Mouse (Mus musculus) embryonic facial prominence, embryonic 11.5 days (tissue): ENCODE measurements around the gene Ror2. TPM values are rescaled to one million over a fixed set of nuclear protein-coding genes. Genes with fewer than 3 reads are reported as not detected.
"Not testable (repeated sequence)": the region's sequence is repeated elsewhere in the genome, so short reads cannot be mapped to it uniquely, and the experiment has no call there.

ENCODE experiments used
- ATAC-seq: fragments of 200-750 bp; cut with Nextera tagmentation; replicated peaks from 2 replicates; pipeline ENCODE4 v1.8.0; 2017; ENCODE audit warnings: low read depth; ENCODE audit not compliant: insufficient number of reproducible peaks, low FRiP score, low TSS enrichment
- DNase-seq: peaks from one replicate; pipeline ENCODE4 v3.0.0-alpha.2; 2015; ENCODE audit warnings: low spot score
- H3K27ac ChIP-seq: fragments of 300-500 bp; sonication (generic); replicated peaks from 2 replicates; pipeline ENCODE4 v1.5.1; 2014; ENCODE audit warnings: mild to moderate bottlenecking, low read depth, low read length, control low read depth
- H3K27me3 ChIP-seq: fragments of 300-500 bp; sonication (generic); 2 replicates; pipeline ENCODE4 v1.6.1; 2014; ENCODE audit warnings: mild to moderate bottlenecking, low read length, moderate library complexity, mixed read lengths; ENCODE audit not compliant: control insufficient read depth, insufficient read depth
- H3K36me3 ChIP-seq: fragments of 300-500 bp; sonication (generic); replicated peaks from 2 replicates; pipeline ENCODE4 v1.6.1; 2014; ENCODE audit warnings: low read depth, mild to moderate bottlenecking, low read length, moderate library complexity, mixed read lengths; ENCODE audit not compliant: control insufficient read depth, insufficient read depth
- H3K4me1 ChIP-seq: fragments of 300-500 bp; sonication (generic); 2 replicates; pipeline ENCODE4 v1.6.1; 2014; ENCODE audit warnings: low read length, mixed read lengths; ENCODE audit not compliant: control insufficient read depth, insufficient read depth
- H3K4me2 ChIP-seq: fragments of 300-500 bp; sonication (generic); 2 replicates; pipeline ENCODE4 v1.6.1; 2014; ENCODE audit warnings: low read depth, mild to moderate bottlenecking, control low read depth, low read length, moderate library complexity
- H3K4me3 ChIP-seq: fragments of 300-500 bp; sonication (generic); 2 replicates; pipeline ENCODE4 v1.5.1; 2014; ENCODE audit warnings: low read depth, low read length, control low read depth
- H3K9ac ChIP-seq: fragments of 300-500 bp; sonication (generic); replicated peaks from 2 replicates; pipeline ENCODE4 v1.6.1; 2014; ENCODE audit warnings: mild to moderate bottlenecking, control low read depth, low read length
- H3K9me3 ChIP-seq: fragments of 300-500 bp; sonication (generic); replicated peaks from 2 replicates; pipeline ENCODE4 v1.6.1; 2016; ENCODE audit warnings: mild to moderate bottlenecking, low read length, inconsistent platforms, mixed read lengths; ENCODE audit not compliant: control insufficient read depth
- WGBS: fragments of 180-500 bp; shearing (Covaris S2); extraction: QIAGEN DNeasy Blood & Tissue Kit; methylation state at CpG from one replicate; pipeline ENCODE4 v1.1.7; 2014; 5-methylcytosine and 5-hydroxymethylcytosine counted together
- polyA plus RNA-seq: library from polyadenylated mRNA; unstranded; fragments of >200 nt; fragmentation: Nextera tagmentation; extraction: Ambion mirVana; gene quantifications from 2 replicates; pipeline ENCODE4 v1.2.1, GENCODE M21; 2014

The Ror2 gene
- 10.2 and 11.8 TPM in 2 replicates for polyA plus RNA-seq

DNA sequence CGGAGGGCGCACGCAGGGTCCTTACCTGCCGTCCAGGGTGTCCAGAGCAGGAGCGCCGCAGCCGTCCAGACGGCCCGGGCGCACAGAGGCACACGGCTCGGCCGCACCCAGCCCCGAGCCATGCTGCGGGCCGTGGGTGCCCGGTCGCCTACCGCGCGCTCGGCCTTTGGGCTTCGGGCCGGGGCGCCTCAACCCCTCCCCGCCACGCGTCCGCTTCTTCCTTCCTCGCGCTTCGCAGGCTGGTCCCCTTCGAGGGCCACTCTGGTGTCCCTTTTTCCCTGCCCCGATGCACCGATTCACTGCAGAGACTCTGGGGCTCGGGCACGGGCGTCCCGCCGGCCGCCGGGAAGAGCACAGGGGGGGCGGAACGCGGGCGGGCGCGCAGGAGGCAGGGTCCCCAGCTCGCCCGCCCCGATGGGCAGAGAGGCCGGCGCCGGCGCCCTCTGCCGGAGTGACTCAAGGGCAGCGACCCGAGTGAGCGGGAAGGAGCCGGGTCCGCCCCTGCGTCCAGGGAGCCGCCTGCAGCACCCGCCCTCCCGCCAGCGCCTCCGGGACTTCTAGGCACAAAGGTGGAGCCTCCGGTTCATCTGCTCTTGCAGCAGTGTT is at the start of gene Ror2:
Ror2 (minus strand) TSS at position 369 of the 606 bp plus-strand sequence.
- ATAC-seq (peak; percentile 80), DNase-seq (peak; percentile 93)
- WGBS, result under 1% methylated on average over 49 of the region's 68 CpGs
- Histone ChIP-seq H3K36me3 (no peaks in the 10 kb centered on the region), H3K9me3 (no peaks in the 10 kb centered on the region; the same call in 1 of the 2 replicates), H3K27ac (peak within 1 kb of the TSS; percentile 84), H3K4me3 (peak within 1 kb of the TSS; percentile 81), H3K4me1 (no peaks in the 10 kb centered on the region), H3K9ac (peak within 1 kb of the TSS; percentile 92), H3K4me2 (peak within 1 kb of the TSS; percentile 69), H3K27me3 (no peaks in the 10 kb centered on the region; the same call in 1 of the 2 replicates)

GRCm38 (mm10) chr13:53333769-53334168 is 47.8 kb upstream of the Ror2 start:
- Histone ChIP-seq H3K4me2 (no peak overlapping the region), H3K27ac (no peak overlapping the region), H3K27me3 (no peaks in the 10 kb centered on the region), H3K9ac (no peak overlapping the region), H3K36me3 (peaks cover 6% of the 10 kb centered on the region), H3K4me1 (no peaks in the 10 kb centered on the region), H3K9me3 (no peaks in the 10 kb centered on the region), H3K4me3 (no peak overlapping the region)
- WGBS, result 98% methylated on average over 8 of the region's 8 CpGs
- DNase-seq (no peak), ATAC-seq (no peak)

- Histone ChIP-seq H3K9me3 (no peaks in the 10 kb centered on the region), H3K36me3 (no peaks in the 10 kb centered on the region; the same call in 1 of the 2 replicates), H3K27ac (no peak overlapping the region), H3K4me3 (no peak overlapping the region), H3K9ac (no peak overlapping the region), H3K27me3 (no peaks in the 10 kb centered on the region), H3K4me2 (no peak overlapping the region), H3K4me1 (no peaks in the 10 kb centered on the region)
- DNase-seq (no peak), ATAC-seq (no peak)
- WGBS, result 83% methylated on average over 2 of the region's 2 CpGs
Observed at GRCm38 (mm10) chr13:53330246-53330645, 44.3 kb upstream of the Ror2 start.

- Histone ChIP-seq H3K4me3 (no peak overlapping the region), H3K9ac (no peak overlapping the region), H3K36me3 (no peaks in the 10 kb centered on the region), H3K27me3 (no peaks in the 10 kb centered on the region), H3K9me3 (no peaks in the 10 kb centered on the region), H3K27ac (no peak overlapping the region), H3K4me1 (no peaks in the 10 kb centered on the region), H3K4me2 (no peak overlapping the region)
- ATAC-seq (no peak), DNase-seq (no peak)
- WGBS, result 90% methylated on average over 1 of the region's 1 CpGs
Observed at GRCm38 (mm10) chr13:53325531-53325930, 39.6 kb upstream of the Ror2 start.

GRCm38 (mm10) chr13:53323661-53324060 is 37.7 kb upstream of the Ror2 start:
- DNase-seq (no peak), ATAC-seq (no peak)
- Histone ChIP-seq H3K27ac (no peak overlapping the region; the same call in 1 of the 2 replicates), H3K4me2 (no peak overlapping the region), H3K4me3 (no peak overlapping the region), H3K9ac (no peak overlapping the region), H3K36me3 (no peaks in the 10 kb centered on the region), H3K27me3 (no peaks in the 10 kb centered on the region), H3K4me1 (no peaks in the 10 kb centered on the region), H3K9me3 (no peaks in the 10 kb centered on the region)
- WGBS, result 72% methylated on average over 2 of the region's 2 CpGs

DNA sequence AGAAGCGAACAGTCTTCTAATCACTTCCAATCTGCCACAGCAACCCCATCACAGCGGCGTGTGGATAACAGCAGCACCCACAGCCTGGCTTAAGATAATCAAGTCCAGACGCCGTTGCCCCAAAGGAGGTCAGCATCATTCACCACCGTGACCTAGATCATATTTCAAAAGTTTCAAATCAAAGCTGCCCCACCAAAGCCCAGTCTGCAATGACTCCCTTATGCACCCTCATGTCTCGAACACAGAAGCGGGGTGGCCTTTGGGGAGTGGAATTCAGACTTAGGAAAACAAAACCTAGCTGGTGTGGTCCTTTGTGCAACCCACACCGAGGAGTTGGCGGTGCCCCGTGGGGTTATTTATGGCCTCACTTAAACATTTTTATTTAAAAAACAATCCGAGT is 35.0 kb upstream of the Ror2 start:
- Histone ChIP-seq H3K27me3 (no peaks in the 10 kb centered on the region), H3K4me2 (no peak overlapping the region), H3K36me3 (no peaks in the 10 kb centered on the region), H3K9ac (no peak overlapping the region), H3K4me1 (no peaks in the 10 kb centered on the region), H3K9me3 (no peaks in the 10 kb centered on the region), H3K4me3 (no peak overlapping the region), H3K27ac (no peak overlapping the region)
- WGBS, result 27% methylated on average over 12 of the region's 12 CpGs
- ATAC-seq, result peak; percentile 71; the same call in 1 of the 2 replicates
- DNase-seq, result peak; percentile 83

DNA sequence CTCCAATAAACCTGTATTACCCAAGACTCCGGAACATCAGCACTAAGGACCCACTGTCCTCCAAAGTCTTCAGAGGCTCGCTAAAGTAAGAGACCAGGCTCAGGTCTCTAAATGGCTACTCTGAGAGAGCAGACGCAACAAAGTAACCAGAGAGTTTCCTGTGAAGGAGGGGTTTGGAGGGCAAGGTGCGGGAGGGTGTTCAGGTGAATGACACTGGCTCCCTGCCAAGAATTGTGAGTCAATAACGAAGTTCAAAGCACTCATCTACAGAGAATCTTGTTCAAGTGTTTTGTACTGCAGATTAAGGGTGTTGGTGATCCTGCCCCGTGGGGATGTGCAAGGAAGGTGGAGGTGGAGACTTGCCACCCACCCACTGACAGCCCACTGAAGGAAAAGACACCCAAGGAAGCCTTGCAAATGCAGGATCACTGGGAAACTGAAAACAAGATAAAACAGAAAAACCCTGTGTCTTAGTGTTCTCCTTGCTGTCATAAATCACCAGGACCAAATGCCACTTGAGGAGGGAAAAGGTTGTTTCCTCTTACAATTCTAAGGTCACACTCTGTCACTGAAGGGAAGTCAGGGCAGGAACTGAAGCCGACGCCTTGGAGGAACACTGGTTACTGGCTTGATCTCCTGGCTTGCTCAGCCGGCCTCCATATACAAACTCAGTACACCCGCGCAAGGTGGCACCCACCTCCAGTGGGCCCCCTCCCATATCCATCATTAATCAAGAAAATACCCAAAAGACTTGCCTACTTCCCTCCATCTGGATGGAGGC is 30.8 kb upstream of the Ror2 start:
- ATAC-seq (no peak), DNase-seq (peak; percentile 34)
- no peaks in the 10 kb centered on the region for H3K4me1 ChIP-seq
- WGBS, result 65% methylated on average over 11 of the region's 11 CpGs
- no peaks in the 10 kb centered on the region for H3K36me3 ChIP-seq
- H3K4me3 ChIP-seq, result no peak overlapping the region
- no peak overlapping the region for H3K4me2 ChIP-seq
- no peak overlapping the region for H3K27ac ChIP-seq
- H3K9me3 ChIP-seq, result no peaks in the 10 kb centered on the region
- H3K27me3 ChIP-seq, result no peaks in the 10 kb centered on the region
- no peak overlapping the region for H3K9ac ChIP-seq

DNA sequence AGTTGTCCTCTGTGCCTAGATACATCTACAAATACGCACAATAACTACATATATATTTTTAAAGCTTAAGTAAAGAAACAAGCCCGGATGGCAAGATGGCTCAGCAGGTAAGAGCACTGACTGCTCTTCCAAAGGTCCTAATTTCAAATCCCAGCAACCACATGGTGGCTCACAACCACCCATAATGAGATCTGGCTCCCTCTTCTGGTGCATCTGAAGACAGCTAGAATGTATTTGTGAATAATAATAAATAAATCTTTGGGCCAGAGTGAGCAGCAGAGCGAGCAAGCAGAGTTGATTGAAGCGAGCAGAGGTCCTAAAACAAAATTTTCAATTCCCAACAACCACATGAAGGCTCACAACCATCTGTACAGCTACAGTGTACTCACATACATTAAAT is 29.8 kb upstream of the Ror2 start:
- WGBS, result 81% methylated on average over 4 of the region's 4 CpGs
- ATAC-seq, DNase-seq: not testable (repeated sequence)

More for the DNA sequence above, 29.8 kb upstream of the Ror2 start:
- not testable (repeated sequence) for H3K4me1 ChIP-seq, H3K4me3 ChIP-seq, H3K4me2 ChIP-seq, H3K27ac ChIP-seq, H3K9me3 ChIP-seq, H3K9ac ChIP-seq, H3K36me3 ChIP-seq, H3K27me3 ChIP-seq
